12 mouse cellular contexts compared by ENCODE assay signal in genomic region chr14:32016466-32016865, GRCm38 (mm10). TPM values are rescaled to one million over a fixed set of nuclear protein-coding genes. Genes with fewer than 3 reads are reported as not detected.
DNase-seq lines count a peak whose midpoint lies in the region; ATAC-seq lines count a peak whose summit lies in the region.
"Had no signal": no experiment of that assay in that cellular context is flagged by ENCODE, and none has a peak within 500 bp of the region (broad histone marks: within the 10 kb centered on the region; RNA-seq: fewer than 3 reads in every experiment).

No protein-coding gene starts in this region.

- H3K4me1 ChIP-seq in forebrain, embryonic 11.5 days (replicated peaks; ENCODE audit: control insufficient read depth, insufficient read depth, low read length), result peaks cover 9% of the 10 kb centered on the region
- H3K4me1 ChIP-seq in forebrain, embryonic 15.5 days, result peaks cover 29% of the 10 kb centered on the region
- H3K4me1 ChIP-seq in limb, embryonic 11.5 days (ENCODE audit: control insufficient read depth, insufficient read depth, low read length), result peaks cover 4% of the 10 kb centered on the region
- H3K4me1 ChIP-seq in midbrain, embryonic 15.5 days, result peaks cover 16% of the 10 kb centered on the region

- no peak overlapping the region for H3K4me2 ChIP-seq in forebrain, embryonic 11.5 days (ENCODE audit: low read depth, low read length, severe bottlenecking)
- H3K4me2 ChIP-seq in forebrain, embryonic 15.5 days (replicated peaks), result peak overlapping the region; percentile 16; the same call in 1 of the 2 replicates
- H3K4me2 ChIP-seq in limb, embryonic 11.5 days (ENCODE audit: low read depth, severe bottlenecking), result 0 out of 2 replicates have a peak overlapping the region, but pooled peaks have one; percentile 16
- H3K4me2 ChIP-seq in midbrain, embryonic 15.5 days, result peak overlapping the region; percentile 25; the same call in 1 of the 2 replicates

- ATAC-seq in forebrain, embryonic 11.5 days (replicated peaks; ENCODE audit: low FRiP score), result no peak
- peak; percentile 45 for ATAC-seq in forebrain, embryonic 15.5 days (replicated peaks)
- ATAC-seq in limb, embryonic 11.5 days (ENCODE audit: insufficient number of reproducible peaks, low FRiP score, low TSS enrichment, low read depth), result no peak
- peak; percentile 53; the same call in 1 of the 2 replicates for ATAC-seq in midbrain, embryonic 15.5 days (replicated peaks)
- ATAC-seq: CD4-positive, CD25-positive, alpha-beta regulatory T cell, adult 4 months; intestine, embryonic 16.5 days; liver, embryonic 12.5 days had no signal

- 83% methylated on average over 3 of the region's 3 CpGs for WGBS in forebrain, embryonic 11.5 days
- WGBS in forebrain, embryonic 15.5 days, result 48% methylated on average over 3 of the region's 3 CpGs
- 82% methylated on average over 3 of the region's 3 CpGs for WGBS in limb, embryonic 11.5 days
- 76% methylated on average over 3 of the region's 3 CpGs for WGBS in midbrain, embryonic 15.5 days

- DNase-seq in forebrain, embryonic 11.5 days (ENCODE audit: low spot score), result no peak
- no peak for DNase-seq in limb, embryonic 11.5 days (ENCODE audit: low spot score)
- no peak for DNase-seq in heart, postnatal 14 days
- DNase-seq in yolk sac, embryonic 10.5 days (ENCODE audit: low spot score), result no peak
- no peak for DNase-seq in spleen, postnatal 10 days (ENCODE audit: low spot score in 2 of 2)
- DNase-seq: heart, postnatal 10 days had no signal

- H3K27ac ChIP-seq in forebrain, embryonic 11.5 days (ENCODE audit: low read depth, low read length), result peak overlapping the region; percentile 83
- H3K27ac ChIP-seq in forebrain, embryonic 15.5 days (replicated peaks), result peak overlapping the region; percentile 98
- H3K27ac ChIP-seq in limb, embryonic 11.5 days (replicated peaks; ENCODE audit: low read depth, low read length), result peak overlapping the region; percentile 65; the same call in 1 of the 2 replicates
- peak overlapping the region; percentile 81 for H3K27ac ChIP-seq in midbrain, embryonic 15.5 days
- H3K27ac ChIP-seq: liver, embryonic 12.5 days had no signal

- no peak overlapping the region for H3K9ac ChIP-seq in forebrain, embryonic 11.5 days (ENCODE audit: low read length)
- H3K9ac ChIP-seq in forebrain, embryonic 15.5 days (replicated peaks), result no peak overlapping the region
- H3K9ac ChIP-seq in limb, embryonic 11.5 days (ENCODE audit: low read length), result no peak overlapping the region
- H3K9ac ChIP-seq in midbrain, embryonic 15.5 days, result no peak overlapping the region; the same call in 1 of the 2 replicates
- H3K9ac ChIP-seq: liver, embryonic 12.5 days had no signal

- no peak overlapping the region for H3K4me3 ChIP-seq in forebrain, embryonic 11.5 days (ENCODE audit: low read depth, low read length)
- H3K4me3 ChIP-seq in forebrain, embryonic 15.5 days, result no peak overlapping the region
- H3K4me3 ChIP-seq in limb, embryonic 11.5 days (ENCODE audit: low read depth, low read length), result no peak overlapping the region
- H3K4me3 ChIP-seq in midbrain, embryonic 15.5 days, result no peak overlapping the region
- H3K4me3 ChIP-seq: liver, embryonic 12.5 days had no signal

- no peaks in the 10 kb centered on the region for H3K9me3 ChIP-seq in forebrain, embryonic 11.5 days (ENCODE audit: control insufficient read depth, low read length)
- H3K9me3 ChIP-seq in forebrain, embryonic 15.5 days, result no peaks in the 10 kb centered on the region
- no peaks in the 10 kb centered on the region for H3K9me3 ChIP-seq in limb, embryonic 11.5 days (ENCODE audit: control insufficient read depth, low read length)
- no peaks in the 10 kb centered on the region for H3K9me3 ChIP-seq in midbrain, embryonic 15.5 days
- H3K9me3 ChIP-seq: liver, embryonic 12.5 days had no signal

- intact Hi-C loops in heart, postnatal 14 days (cut with DNase I), result no loop called here

- H3K27me3 ChIP-seq in forebrain, embryonic 11.5 days (ENCODE audit: control insufficient read depth, insufficient read depth, low read length), result no peaks in the 10 kb centered on the region
- H3K27me3 ChIP-seq in forebrain, embryonic 15.5 days, result no peaks in the 10 kb centered on the region
- H3K27me3 ChIP-seq in limb, embryonic 11.5 days (ENCODE audit: control insufficient read depth, insufficient read depth, low read length), result no peaks in the 10 kb centered on the region
- no peaks in the 10 kb centered on the region for H3K27me3 ChIP-seq in midbrain, embryonic 15.5 days (replicated peaks)

- no peaks in the 10 kb centered on the region for H3K36me3 ChIP-seq in forebrain, embryonic 11.5 days (ENCODE audit: control insufficient read depth, insufficient read depth, low read length)
- H3K36me3 ChIP-seq in forebrain, embryonic 15.5 days, result no peaks in the 10 kb centered on the region
- H3K36me3 ChIP-seq in limb, embryonic 11.5 days (ENCODE audit: control insufficient read depth, insufficient read depth, low read length), result no peaks in the 10 kb centered on the region
- H3K36me3 ChIP-seq in midbrain, embryonic 15.5 days (replicated peaks), result no peaks in the 10 kb centered on the region
- H3K36me3 ChIP-seq: liver, embryonic 12.5 days had no signal

RNA-seq across cellular contexts. Expression of gene Galnt15, which starts 12.3 kb away (rescaled TPM):
- 0.05 TPM in 2 replicates for polyA plus RNA-seq in forebrain, embryonic 11.5 days (2014; fragmentation: Nextera tagmentation; extraction: Ambion mirVana)
- 0.45 and 0.47 TPM in 2 replicates for polyA plus RNA-seq in forebrain, embryonic 15.5 days (2015; fragmentation: Nextera tagmentation; extraction: Ambion mirVana)
- polyA plus RNA-seq in limb, embryonic 11.5 days (2014; fragmentation: Nextera tagmentation; extraction: Ambion mirVana), result not detected in 2 replicates
- 0.40 and 0.46 TPM in 2 replicates for polyA plus RNA-seq in midbrain, embryonic 15.5 days (2015; fragmentation: Nextera tagmentation; extraction: Ambion mirVana)
- total RNA-seq in heart, postnatal 14 days (2021), result 10 to 100 TPM; 12.8 to 17.8 TPM
- total RNA-seq: common myeloid progenitor, adult 5-6 weeks had no signal
- polyA plus RNA-seq: CD4-positive, CD25-positive, alpha-beta regulatory T cell, adult 4 months; liver, embryonic 12.5 days had no signal

Comparison
In these comparisons a context has a peak if more than half of its experiments do, and no peak if none do; other contexts are left out.
1. ATAC-seq: peak in forebrain, embryonic 15.5 days (single experiment) and midbrain, embryonic 15.5 days (single experiment); none in forebrain, embryonic 11.5 days (single experiment) and limb, embryonic 11.5 days (single experiment).
2. Peak in every context shown above with its lines, with median percentiles within 50 percentile points of each other: H3K27ac ChIP-seq.